Mouse (Mus musculus) limb, embryonic 14.5 days (tissue): Measurements from ENCODE around the gene Mrps18a. TPM values are rescaled to one million over a fixed set of nuclear protein-coding genes. Genes with fewer than 3 reads are reported as not detected.

Source experiments
- ATAC-seq: fragments of 200-750 bp; cut with Nextera tagmentation; 2 replicates; pipeline ENCODE4 v1.8.0; 2017; ENCODE audit warnings: low read depth, moderate number of reproducible peaks, moderate TSS enrichment; ENCODE audit not compliant: low FRiP score
- DNase-seq: peaks from one replicate; pipeline ENCODE4 v3.0.0-alpha.2; 2015; ENCODE audit warnings: low spot score
- H3K27ac ChIP-seq: fragments of 300-500 bp; sonication (generic); replicated peaks from 2 replicates; pipeline ENCODE4 v1.5.1; 2014; ENCODE audit warnings: low read depth, mild to moderate bottlenecking, low read length, moderate library complexity, mixed read lengths
- H3K27me3 ChIP-seq: fragments of 300-500 bp; sonication (generic); 2 replicates; pipeline ENCODE4 v1.6.1; 2014; ENCODE audit warnings: low read length, mixed read lengths; ENCODE audit not compliant: control insufficient read depth, insufficient read depth
- H3K36me3 ChIP-seq: fragments of 300-500 bp; sonication (generic); 2 replicates; pipeline ENCODE4 v1.6.1; 2014; ENCODE audit warnings: mild to moderate bottlenecking, low read length, moderate library complexity, mixed read lengths; ENCODE audit not compliant: control insufficient read depth, insufficient read depth
- H3K4me1 ChIP-seq: fragments of 300-500 bp; sonication (generic); 2 replicates; pipeline ENCODE4 v1.6.1; 2014; ENCODE audit warnings: antibody characterized with exemption, low read length, mixed read lengths; ENCODE audit not compliant: control insufficient read depth, insufficient read depth
- H3K4me2 ChIP-seq: fragments of 300-500 bp; sonication (generic); replicated peaks from 2 replicates; pipeline ENCODE4 v1.6.1; 2014; ENCODE audit warnings: low read depth, mild to moderate bottlenecking, low read length, moderate library complexity; ENCODE audit not compliant: severe bottlenecking
- H3K4me3 ChIP-seq: fragments of 300-500 bp; sonication (generic); replicated peaks from 2 replicates; pipeline ENCODE4 v1.5.1; 2014; ENCODE audit warnings: low read length
- H3K9ac ChIP-seq: fragments of 300-500 bp; sonication (generic); 2 replicates; pipeline ENCODE4 v1.6.1; 2014; ENCODE audit warnings: mild to moderate bottlenecking, low read depth, low read length, moderate library complexity; ENCODE audit not compliant: severe bottlenecking
- H3K9me3 ChIP-seq: fragments of 300-500 bp; sonication (generic); 2 replicates; pipeline ENCODE4 v1.6.1; 2016; ENCODE audit warnings: low read length; ENCODE audit not compliant: control insufficient read depth
- POLR2A ChIP-seq: fragments of 200-500 bp; IDR thresholded peaks from 2 replicates; pipeline ENCODE4 v1.8.0; 2012; ENCODE audit warnings: inconsistent platforms, mild to moderate bottlenecking, moderate library complexity, borderline replicate concordance; ENCODE audit not compliant: insufficient read depth, insufficient read length; ENCODE audit errors: extremely low read depth
- WGBS: fragments of 180-500 bp; shearing (Covaris S2); extraction: QIAGEN DNeasy Blood & Tissue Kit; methylation state at CpG from one replicate; pipeline ENCODE4 v1.1.7; 2014; 5-methylcytosine and 5-hydroxymethylcytosine counted together
- polyA plus RNA-seq, 2 experiments: library from polyadenylated mRNA; depleted of rRNA in 1 of 2; stranded (reverse) in 1 of 2; unstranded in 1 of 2; fragments of >200 nt; fragmentation: Nextera tagmentation in 1 of 2; extraction: Ambion mirVana in 1 of 2; gene quantifications; 2 replicates each; pipeline versions ENCODE4 v1.2.1 to v1.2.3; 2012 to 2014

Mrps18a gene
- polyA plus RNA-seq, 2 experiments: 92.3 to 132 TPM

- Histone ChIP-seq H3K27ac (no peak overlapping the region), H3K4me1 (peaks cover 16% of the 10 kb centered on the region), H3K36me3 (peaks cover 72% of the 10 kb centered on the region), H3K9me3 (no peaks in the 10 kb centered on the region), H3K4me3 (no peak overlapping the region), H3K4me2 (no peak overlapping the region), H3K27me3 (no peaks in the 10 kb centered on the region), H3K9ac (no peak overlapping the region)
- 88% methylated on average over 5 of the region's 5 CpGs for WGBS
- DNase-seq (no peak), ATAC-seq (no peak)
- no peak for TF ChIP-seq POLR2A
These were observed 55.5 kb downstream of the Mrps18a start for GRCm38 (mm10) chr17:46166270-46166669.

GRCm38 (mm10) chr17:46167014-46167413, 56.2 kb downstream of the Mrps18a start:
- H3K9ac ChIP-seq: no peak overlapping the region
- TF ChIP-seq POLR2A: no peak
- H3K9me3 ChIP-seq: no peaks in the 10 kb centered on the region
- no peak overlapping the region for H3K4me2 ChIP-seq
- H3K27me3 ChIP-seq: no peaks in the 10 kb centered on the region
- peaks cover 11% of the 10 kb centered on the region for H3K4me1 ChIP-seq
- peaks cover 76% of the 10 kb centered on the region for H3K36me3 ChIP-seq
- no peak overlapping the region for H3K27ac ChIP-seq
- H3K4me3 ChIP-seq: no peak overlapping the region
- ATAC-seq (no peak), DNase-seq (no peak)
- WGBS: 79% methylated on average over 11 of the region's 11 CpGs

DNA sequence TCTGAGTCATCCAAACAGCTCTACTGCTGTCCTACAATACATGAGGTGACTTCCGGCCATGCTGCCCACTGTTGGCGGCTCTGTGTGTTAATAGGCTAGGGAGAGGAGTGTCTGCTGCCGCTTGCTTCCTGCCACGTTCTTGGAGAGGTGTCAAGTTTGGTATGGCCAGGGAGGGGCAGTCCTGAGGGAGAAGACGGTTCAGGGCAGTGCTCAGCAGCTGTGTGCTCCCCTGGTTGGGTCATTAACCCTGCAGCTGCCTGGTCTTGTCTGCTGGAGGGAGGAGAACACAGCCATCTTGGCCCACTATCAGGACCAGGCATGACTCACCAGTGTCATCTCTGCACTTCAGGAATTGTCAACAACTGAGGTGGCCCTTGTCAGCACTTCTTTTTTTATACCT, 57.5 kb downstream of the Mrps18a start:
- WGBS: 49% methylated on average over 5 of the region's 5 CpGs
- Histone ChIP-seq H3K4me1 (no peaks in the 10 kb centered on the region), H3K9me3 (no peaks in the 10 kb centered on the region), H3K27ac (no peak overlapping the region), H3K4me3 (no peak overlapping the region), H3K36me3 (peaks cover 89% of the 10 kb centered on the region), H3K27me3 (no peaks in the 10 kb centered on the region), H3K9ac (no peak overlapping the region), H3K4me2 (no peak overlapping the region)
- DNase-seq (no peak), ATAC-seq (0 out of 2 replicates have a peak, but pooled peaks have one; percentile 20)
- no peak for TF ChIP-seq POLR2A

GRCm38 (mm10) chr17:46168768-46169167, 58.0 kb downstream of the Mrps18a start:
- WGBS: 97% methylated on average over 5 of the region's 5 CpGs
- DNase-seq: no peak
- peaks cover 90% of the 10 kb centered on the region for H3K36me3 ChIP-seq

DNA sequence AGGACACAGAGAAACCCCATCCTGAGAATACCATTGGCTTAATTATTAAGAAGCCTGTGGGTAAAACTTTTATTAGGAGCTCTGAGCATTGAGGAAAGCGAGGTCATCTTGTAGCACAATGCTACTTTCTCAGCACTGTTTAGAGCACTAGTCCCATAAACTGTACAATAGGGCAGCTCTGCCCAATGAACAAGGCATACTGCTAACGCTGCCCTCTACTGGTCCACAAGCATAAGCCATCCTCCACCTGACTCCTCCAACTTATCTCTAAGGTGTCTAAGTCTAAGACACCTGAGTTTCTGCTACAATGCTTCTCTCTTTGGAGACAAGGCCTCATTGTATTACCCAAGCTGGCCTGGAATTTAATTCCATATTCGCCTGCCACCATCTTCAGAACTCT, 59.8 kb downstream of the Mrps18a start:
- H3K4me1 ChIP-seq: no peaks in the 10 kb centered on the region
- no peaks in the 10 kb centered on the region for H3K27me3 ChIP-seq
- ATAC-seq: peak; percentile 14; the same call in 1 of the 2 replicates
- no peaks in the 10 kb centered on the region for H3K9me3 ChIP-seq
- peaks cover 82% of the 10 kb centered on the region for H3K36me3 ChIP-seq
- no peak overlapping the region for H3K4me3 ChIP-seq
- TF ChIP-seq POLR2A: no peak
- no peak overlapping the region for H3K4me2 ChIP-seq
- WGBS: 73% methylated on average over 3 of the region's 3 CpGs
- DNase-seq: no peak
- H3K27ac ChIP-seq: no peak overlapping the region
- no peak overlapping the region for H3K9ac ChIP-seq

More at GRCm38 (mm10) chr17:46168768-46169167, 58.0 kb downstream of the Mrps18a start:
- ATAC-seq: no peak
- H3K27ac ChIP-seq: no peak overlapping the region
- no peak overlapping the region for H3K9ac ChIP-seq
- no peaks in the 10 kb centered on the region for H3K9me3 ChIP-seq
- H3K27me3 ChIP-seq: no peaks in the 10 kb centered on the region
- TF ChIP-seq POLR2A: no peak
- no peak overlapping the region for H3K4me2 ChIP-seq
- H3K4me1 ChIP-seq: no peaks in the 10 kb centered on the region
- H3K4me3 ChIP-seq: no peak overlapping the region

Other genes starting within 250 kb of the Mrps18a start
- gene Vegfa, start 78.6 kb upstream of the Mrps18a start, polyA plus RNA-seq (2012; rRNA removed): 306 and 353 TPM in 2 replicates
- 5.3 and 6.0 TPM in 2 replicates for gene Vegfa, start 78.6 kb upstream of the Mrps18a start, polyA plus RNA-seq (2014; fragmentation: Nextera tagmentation; extraction: Ambion mirVana)
- 10.1 and 13.2 TPM in 2 replicates for gene Rsph9, start 33.2 kb downstream of the Mrps18a start, polyA plus RNA-seq (2012; rRNA removed)
- gene Rsph9, start 33.2 kb downstream of the Mrps18a start, polyA plus RNA-seq (2014; fragmentation: Nextera tagmentation; extraction: Ambion mirVana): 11.8 and 15.0 TPM in 2 replicates
- 25.4 and 27.9 TPM in 2 replicates for gene Mad2l1bp, start 42.6 kb downstream of the Mrps18a start, polyA plus RNA-seq (2012; rRNA removed)
- gene Mad2l1bp, start 42.6 kb downstream of the Mrps18a start, polyA plus RNA-seq (2014; fragmentation: Nextera tagmentation; extraction: Ambion mirVana): 32.1 and 32.7 TPM in 2 replicates
- 166 and 177 TPM in 2 replicates for gene Gtpbp2, start 50.0 kb downstream of the Mrps18a start, polyA plus RNA-seq (2012; rRNA removed)
- gene Gtpbp2, start 50.0 kb downstream of the Mrps18a start, polyA plus RNA-seq (2014; fragmentation: Nextera tagmentation; extraction: Ambion mirVana): 29.8 and 38.3 TPM in 2 replicates
- 15.0 and 15.7 TPM in 2 replicates for gene Polh, start 91.7 kb downstream of the Mrps18a start, polyA plus RNA-seq (2012; rRNA removed)
- 9.2 and 11.7 TPM in 2 replicates for gene Polh, start 91.7 kb downstream of the Mrps18a start, polyA plus RNA-seq (2014; fragmentation: Nextera tagmentation; extraction: Ambion mirVana)
- gene Xpo5, start 91.8 kb downstream of the Mrps18a start, polyA plus RNA-seq (2012; rRNA removed): 49.7 and 52.8 TPM in 2 replicates
- gene Xpo5, start 91.8 kb downstream of the Mrps18a start, polyA plus RNA-seq (2014; fragmentation: Nextera tagmentation; extraction: Ambion mirVana): 45.0 and 48.8 TPM in 2 replicates
- gene Polr1c, start 137.1 kb downstream of the Mrps18a start, polyA plus RNA-seq (2012; rRNA removed): 112 and 120 TPM in 2 replicates
- 87.5 and 98.4 TPM in 2 replicates for gene Polr1c, start 137.1 kb downstream of the Mrps18a start, polyA plus RNA-seq (2014; fragmentation: Nextera tagmentation; extraction: Ambion mirVana)
- 92.5 and 136 TPM in 2 replicates for gene Yipf3, start 137.1 kb downstream of the Mrps18a start, polyA plus RNA-seq (2012; rRNA removed)
- gene Yipf3, start 137.1 kb downstream of the Mrps18a start, polyA plus RNA-seq (2014; fragmentation: Nextera tagmentation; extraction: Ambion mirVana): 134 and 142 TPM in 2 replicates
- 4.3 and 5.8 TPM in 2 replicates for gene Lrrc73, start 142.5 kb downstream of the Mrps18a start, polyA plus RNA-seq (2012; rRNA removed)
- 1.4 and 2.0 TPM in 2 replicates for gene Lrrc73, start 142.5 kb downstream of the Mrps18a start, polyA plus RNA-seq (2014; fragmentation: Nextera tagmentation; extraction: Ambion mirVana)
- gene Tjap1, start 172.0 kb downstream of the Mrps18a start, polyA plus RNA-seq (2012; rRNA removed): 117 and 140 TPM in 2 replicates
- 50.6 and 64.7 TPM in 2 replicates for gene Tjap1, start 172.0 kb downstream of the Mrps18a start, polyA plus RNA-seq (2014; fragmentation: Nextera tagmentation; extraction: Ambion mirVana)
- gene Dlk2, start 186.4 kb downstream of the Mrps18a start, polyA plus RNA-seq (2012; rRNA removed): 20.8 and 24.2 TPM in 2 replicates
- gene Dlk2, start 186.4 kb downstream of the Mrps18a start, polyA plus RNA-seq (2014; fragmentation: Nextera tagmentation; extraction: Ambion mirVana): 10.1 and 10.3 TPM in 2 replicates
- gene Abcc10, start 217.4 kb downstream of the Mrps18a start, polyA plus RNA-seq (2012; rRNA removed): 15.5 and 20.9 TPM in 2 replicates
- gene Abcc10, start 217.4 kb downstream of the Mrps18a start, polyA plus RNA-seq (2014; fragmentation: Nextera tagmentation; extraction: Ambion mirVana): 5.8 and 7.3 TPM in 2 replicates